Mouse (Mus musculus): ENCODE results near the gene Cavin1.

Gene Cavin1

DNA sequence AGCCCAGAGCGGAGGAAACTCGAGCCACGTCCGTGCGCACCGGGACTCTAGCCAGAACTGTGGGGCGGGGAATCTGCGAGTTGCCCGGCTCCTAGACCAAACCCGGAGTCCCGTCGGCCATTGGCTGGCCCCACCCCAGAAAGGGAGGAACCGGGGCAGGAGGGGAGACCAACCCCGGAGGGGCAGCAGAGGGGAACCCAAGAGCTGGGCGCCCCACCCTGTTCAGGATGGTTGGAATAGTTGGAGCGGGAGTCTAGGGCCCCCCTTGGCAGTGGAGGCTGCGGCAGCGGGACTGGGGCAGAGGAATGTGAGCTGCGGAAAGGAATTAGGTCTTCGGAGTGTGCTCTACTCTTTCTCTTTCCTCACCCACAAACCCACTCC lies at the start of gene Cavin1:
Gene Cavin1 (minus strand): TSS at position 331 of the 381 bp plus-strand sequence.
- no peak for DNase-seq (ENCODE audit: low read depth, low spot score)

DNA sequence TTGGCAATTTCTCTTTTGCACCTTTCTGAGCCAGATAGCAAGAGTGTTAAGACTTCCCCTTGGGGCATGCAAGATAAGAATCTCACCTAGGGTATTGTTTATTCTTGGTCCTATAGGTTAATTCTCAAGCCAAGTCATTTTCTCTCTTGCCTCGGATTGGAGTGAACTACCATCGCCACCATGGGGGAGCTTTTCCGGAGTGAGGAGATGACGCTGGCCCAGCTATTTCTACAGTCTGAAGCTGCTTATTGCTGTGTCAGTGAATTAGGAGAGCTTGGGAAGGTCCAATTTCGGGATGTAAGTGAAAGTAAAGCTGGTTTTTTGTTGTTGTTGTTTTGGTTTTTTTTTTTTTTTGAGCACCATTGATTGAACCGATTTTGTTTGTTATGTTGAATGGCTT lies 41.0 kb upstream of the Cavin1 start:
- no peak for DNase-seq (ENCODE audit: low read depth, low spot score)

DNA sequence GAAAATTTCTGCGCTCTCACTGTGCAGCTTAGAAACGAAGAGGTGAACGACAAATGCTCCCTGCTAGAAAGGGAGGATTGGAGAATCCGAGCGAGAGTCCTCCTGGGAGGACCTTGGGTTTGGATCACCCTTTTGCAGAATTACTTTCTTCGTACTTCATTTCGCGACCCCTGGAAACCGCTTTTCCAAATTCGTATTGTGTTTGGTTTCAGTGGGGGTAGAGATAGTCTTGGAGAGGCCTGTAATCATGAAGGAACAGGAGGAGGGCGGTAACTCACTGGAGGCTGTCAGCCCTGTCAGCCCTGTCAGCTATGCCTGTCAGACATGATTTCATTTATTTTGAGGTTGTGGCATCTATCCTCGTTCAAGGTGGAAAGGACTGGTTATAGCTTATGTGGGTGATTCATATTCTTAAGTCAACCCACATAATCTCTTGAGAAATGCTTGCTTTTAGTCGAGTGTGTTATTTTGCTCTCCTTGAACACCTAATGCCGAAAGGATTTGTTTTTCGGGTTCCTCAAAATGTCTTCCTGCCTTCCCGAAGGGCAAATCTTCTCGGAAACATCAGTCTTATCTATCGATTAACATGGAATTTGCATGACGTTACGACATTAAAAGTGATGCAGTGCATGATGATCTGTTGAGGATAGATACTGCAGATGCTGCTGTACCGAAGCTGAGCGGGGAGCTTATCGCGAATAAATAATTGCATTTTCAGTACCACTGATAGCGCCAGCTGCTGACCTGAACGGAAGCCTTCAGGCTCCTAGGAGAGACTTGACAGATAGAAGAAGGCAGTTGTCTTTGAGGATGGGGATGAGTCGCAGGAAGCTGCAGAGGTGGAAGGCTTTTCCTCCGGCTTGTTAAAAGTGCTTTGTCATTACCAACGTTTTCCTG lies 39.4 kb upstream of the Cavin1 start:
- DNase-seq (ENCODE audit: low read depth, low spot score), result peak; percentile 54

DNA sequence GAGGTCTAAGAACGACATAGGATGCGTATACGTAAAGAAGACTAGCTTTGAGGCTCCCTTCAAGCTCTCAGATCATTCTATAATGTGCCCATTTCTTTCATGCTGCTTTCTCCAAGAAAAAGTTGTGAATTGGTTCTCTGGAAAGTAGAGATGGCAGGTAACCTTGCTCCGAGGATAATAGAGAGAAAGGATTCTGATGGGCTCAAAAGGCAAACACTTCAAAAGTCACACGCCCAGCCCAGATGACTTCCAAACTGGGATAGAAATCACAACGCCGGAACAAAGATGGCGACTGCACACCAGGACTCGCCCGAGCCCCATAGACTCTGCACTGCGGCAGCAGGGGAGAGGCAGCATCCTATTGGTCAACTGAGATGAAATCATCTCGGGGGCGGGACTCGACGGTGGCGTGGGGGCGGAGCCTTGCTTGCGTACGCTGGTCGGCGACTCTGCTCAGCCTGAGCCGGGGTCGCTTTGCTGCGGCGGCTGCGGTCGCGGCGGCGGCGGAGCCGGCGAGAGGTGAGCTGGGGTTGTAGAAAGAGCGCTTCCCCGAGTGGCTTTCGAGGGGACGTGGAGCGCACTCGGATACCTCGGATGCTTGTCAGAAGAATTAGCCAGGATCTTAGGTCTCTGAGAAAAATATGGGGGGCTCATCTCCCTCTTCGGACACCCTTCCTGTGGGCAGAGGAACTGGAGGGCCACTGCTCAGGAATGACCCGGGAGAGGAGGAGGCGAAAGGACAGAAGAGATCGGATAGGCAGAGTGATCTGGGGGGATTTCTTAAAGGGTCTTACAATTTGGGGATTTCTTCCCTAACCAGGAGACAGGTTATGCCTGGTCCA lies 38.6 kb upstream of the Cavin1 start, which contains the start of gene Atp6v0a1:
Gene Atp6v0a1 (plus strand): TSS at position 407 of the 842 bp plus-strand sequence.
- peak; percentile 97 for DNase-seq (ENCODE audit: low read depth, low spot score)

DNA sequence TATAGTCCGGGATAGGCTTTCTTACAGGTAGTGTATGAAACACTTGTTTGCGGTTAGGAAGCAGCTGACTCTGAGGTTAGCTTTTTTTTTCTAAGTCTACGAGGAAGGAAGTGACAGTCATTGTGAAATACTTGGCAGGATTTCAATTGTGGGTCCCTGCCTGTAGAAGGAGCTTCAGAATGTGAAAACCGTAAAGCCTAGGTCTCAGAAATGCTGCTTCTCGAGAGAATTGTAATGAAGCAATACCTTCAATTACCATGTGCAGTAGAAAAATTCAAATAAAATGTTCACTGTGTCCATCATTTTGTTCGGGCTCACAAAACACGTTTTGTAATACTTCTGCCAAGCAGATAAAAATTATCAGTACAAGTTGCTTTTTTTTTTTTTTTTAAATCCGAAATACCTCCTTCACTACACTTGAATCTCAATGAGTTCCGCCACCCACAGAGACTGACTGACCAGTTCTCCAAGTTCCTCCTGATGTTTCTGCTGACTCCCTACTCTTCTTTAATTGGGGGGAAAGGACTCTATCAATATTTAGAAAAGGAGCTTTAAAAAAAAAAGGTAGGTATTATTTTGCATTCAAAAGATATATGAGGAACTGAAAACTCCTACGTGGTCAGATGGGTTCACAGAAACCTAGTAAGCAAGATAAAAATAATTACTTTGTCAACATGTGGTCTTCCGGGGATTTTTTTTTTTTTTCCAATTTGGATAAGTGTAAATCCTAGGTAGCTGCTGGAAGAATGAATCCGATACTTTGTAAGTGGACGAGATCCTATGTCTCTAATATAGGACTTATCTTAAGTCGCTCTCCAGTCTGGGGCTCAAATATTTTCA lies 37.7 kb upstream of the Cavin1 start:
- DNase-seq (ENCODE audit: low read depth, low spot score), result peak; percentile 91

DNA sequence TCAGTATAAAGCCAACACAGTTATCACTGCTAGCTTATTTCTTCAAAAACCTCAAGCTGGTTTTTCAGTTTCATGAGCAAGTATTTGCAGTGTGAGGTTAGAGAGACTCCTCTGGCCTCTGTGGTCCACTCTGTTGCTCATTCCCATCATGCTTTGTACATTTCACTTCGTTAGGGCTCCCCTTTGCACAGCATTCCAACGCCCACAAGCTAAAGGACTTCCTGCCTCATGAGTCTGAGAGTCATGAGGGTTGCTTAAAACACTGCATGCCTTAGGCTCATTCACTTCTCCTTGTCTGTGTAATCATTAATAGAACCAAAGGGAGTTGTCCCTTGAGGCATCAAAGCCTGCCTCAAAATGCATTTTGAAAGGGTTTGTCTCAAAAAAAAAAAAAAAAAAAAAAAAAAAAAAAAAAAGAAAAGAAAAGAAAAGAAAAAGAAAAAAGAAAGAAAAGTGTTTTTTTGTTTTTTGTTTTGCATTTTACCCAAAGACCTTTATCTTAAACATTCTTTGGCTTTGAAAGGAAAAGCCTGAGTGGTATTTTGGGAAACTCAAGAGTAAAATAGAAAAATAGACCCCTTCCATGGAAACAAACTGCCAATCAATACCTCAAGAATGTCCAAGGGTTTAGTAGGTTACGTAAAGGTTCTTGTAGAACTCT lies 32.5 kb upstream of the Cavin1 start:
- DNase-seq (ENCODE audit: low read depth, low spot score), result peak; percentile 31

DNA sequence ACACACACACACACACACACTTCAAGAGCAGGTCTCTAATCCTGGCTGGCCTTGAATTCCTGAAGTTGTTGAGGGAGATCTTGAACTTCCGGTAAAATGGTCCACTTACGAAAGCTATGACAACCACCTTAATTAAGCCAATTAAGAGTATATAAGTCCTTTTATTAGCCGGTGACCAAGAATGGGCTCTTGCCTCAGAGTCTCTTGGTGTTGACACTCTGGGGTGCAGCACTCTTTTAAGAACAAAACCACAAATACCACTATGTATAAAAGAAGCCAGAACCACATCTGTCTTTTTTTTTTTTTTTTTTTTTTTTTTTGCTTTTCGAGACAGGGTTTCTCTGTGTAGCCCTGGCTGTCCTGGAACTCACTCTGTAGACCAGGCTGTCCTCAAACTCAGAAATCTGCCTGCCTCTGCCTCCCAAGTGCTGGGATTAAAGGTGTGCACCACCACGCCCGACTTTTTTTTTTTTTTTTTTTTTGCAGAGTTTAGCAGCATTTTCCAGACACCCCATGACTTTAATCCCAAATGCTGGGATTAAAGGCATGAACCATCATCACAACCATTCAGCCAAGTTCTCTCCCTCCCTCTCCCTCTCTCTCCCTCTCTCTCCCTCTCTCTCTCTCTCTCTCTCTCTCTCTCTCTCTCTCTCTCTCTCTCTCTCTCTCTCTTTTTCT lies 31.3 kb upstream of the Cavin1 start:
- peak; percentile 26 for DNase-seq (ENCODE audit: low read depth, low spot score)

DNA sequence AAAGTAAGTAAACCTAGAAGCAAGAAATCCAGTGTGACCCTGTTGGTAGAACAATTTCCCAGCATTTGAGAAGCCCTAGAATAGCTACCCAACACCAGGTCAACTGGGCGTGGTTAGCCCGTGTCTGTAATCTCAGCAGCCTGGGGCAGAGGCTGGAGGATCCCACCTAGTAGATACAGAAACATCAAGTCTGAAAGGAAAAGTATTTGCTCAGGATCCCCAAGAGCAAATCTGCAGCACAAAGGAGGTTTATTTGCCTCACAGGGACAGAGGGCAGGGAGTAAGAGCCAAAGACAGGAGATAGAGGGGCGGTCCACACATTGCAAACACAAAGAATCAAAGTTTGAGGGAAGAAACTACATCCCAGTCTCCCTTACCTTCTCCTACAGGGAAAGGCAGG lies 28.6 kb upstream of the Cavin1 start:
- no peak for DNase-seq (ENCODE audit: low read depth, low spot score)

DNA sequence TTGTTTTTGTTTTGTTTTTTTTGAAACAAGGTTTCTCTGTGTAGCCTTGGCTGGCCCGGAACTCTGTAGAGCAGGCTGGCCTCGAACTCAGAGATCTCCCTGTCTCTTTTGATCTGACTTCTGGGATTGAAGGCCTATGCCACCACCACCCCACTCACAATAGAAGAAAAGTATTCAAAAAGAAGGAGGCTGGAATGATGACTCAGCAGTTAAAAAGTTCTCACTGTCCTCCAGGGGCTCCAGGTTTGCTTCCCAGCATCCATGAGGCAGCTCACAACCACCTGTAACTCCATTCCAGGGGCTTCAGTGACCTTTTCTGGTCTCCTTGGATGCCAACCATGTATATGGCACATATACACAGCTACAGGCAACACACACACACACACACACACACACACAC lies 28.1 kb upstream of the Cavin1 start:
- no peak for DNase-seq (ENCODE audit: low read depth, low spot score)

DNA sequence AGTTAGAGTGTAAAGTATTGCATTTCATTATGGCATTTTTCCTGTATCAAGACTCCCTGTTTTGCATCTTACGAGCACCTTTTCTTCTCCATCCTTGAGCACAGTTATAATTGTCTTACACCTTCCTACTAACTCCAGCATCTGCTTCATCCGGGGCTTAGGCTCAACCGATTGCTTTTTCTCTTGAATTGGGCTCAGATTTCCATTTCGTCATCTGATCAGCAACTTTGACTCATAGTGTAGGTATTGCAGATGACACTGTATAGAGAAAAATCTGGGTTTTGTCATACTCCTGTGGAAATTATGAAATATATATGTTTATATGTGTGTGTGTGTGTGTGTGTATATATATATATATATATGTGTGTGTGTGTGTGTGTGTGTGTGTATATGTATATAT lies 25.8 kb upstream of the Cavin1 start:
- no peak for DNase-seq (ENCODE audit: low read depth, low spot score)

DNA sequence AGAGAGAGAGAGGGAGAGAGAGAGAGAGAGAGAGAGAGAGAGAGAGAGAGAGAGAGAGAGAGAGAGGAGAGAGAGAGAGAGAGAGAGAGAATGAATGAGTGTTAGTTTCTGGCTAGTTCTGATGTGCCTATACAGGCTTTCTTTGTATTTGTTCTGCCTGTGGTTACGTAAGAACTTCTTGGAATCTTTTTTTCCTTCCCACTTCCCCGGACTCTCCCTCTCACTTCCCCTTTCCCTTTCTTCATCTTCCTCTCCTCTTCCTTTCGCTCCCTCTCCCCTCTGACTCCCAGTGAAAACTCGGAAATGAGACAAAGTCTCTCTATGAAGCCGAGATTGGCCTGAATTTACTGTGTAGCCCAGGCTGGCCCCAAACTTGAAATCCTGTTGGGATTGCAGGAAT lies 24.0 kb upstream of the Cavin1 start:
- DNase-seq (ENCODE audit: low read depth, low spot score), result no peak

DNA sequence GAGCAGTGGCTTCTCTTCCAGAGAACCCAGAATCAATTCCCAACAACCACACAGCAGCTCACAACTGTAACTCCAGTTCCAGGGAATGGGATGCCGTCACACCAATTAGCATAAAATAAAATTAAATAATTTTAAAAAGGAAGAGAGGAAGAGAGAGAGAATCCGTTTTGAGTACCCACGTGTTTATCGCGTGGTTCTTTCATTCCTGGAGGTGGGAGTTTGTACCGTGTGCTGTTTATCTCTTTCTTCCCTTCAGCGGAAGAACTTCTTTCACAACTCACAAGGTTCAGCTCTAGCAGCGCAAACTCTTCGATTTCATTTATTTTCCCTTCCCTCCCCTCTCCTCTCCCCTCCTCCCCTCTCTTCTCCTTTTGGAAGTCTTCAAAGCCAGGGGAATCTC lies 23.5 kb upstream of the Cavin1 start:
- no peak for DNase-seq (ENCODE audit: low read depth, low spot score)

DNA sequence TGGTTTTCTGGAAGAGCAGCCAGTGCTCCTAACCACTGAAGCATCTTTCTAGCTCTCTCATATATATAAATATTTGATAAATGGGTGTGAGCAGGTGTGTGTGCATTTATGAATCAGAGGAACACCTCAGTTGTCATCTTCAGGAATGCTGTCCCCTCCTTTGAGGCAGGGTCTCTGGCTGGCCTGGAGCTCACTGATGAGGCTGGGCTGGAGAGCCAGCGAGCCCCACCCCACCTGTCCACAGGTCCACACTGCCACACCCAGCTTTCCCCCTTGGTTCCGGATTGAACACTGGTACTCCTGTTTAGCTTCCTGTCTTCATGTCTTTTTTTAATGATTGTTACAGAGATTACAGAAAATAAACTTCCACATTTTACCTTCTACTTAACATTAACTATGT lies 22.8 kb upstream of the Cavin1 start:
- DNase-seq (ENCODE audit: low read depth, low spot score), result no peak

DNA sequence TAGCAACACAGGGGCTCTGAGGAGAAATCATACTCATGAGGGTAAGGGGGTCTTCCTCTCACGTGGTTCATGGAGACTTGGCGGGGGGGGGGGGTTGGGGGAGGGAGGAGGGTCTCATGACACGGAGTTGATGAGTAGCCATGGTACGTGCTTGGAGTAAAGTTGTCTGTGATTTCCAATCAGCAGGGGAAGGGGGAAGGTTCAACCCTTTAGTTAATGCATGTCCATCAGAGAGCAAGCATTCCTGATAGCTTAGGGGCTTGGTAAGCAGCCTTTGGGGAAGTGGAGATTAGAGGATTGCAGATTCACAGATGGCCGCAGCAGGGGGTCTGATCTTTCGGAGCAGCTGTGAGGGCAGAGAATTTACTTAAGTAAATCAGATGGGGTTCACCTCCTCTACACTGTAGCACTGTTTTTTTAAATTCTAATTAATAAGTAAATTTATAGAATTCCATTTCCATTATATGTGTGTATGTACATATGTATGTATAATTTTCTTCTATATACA lies 20.4 kb upstream of the Cavin1 start:
- DNase-seq (ENCODE audit: low read depth, low spot score), result no peak

DNA sequence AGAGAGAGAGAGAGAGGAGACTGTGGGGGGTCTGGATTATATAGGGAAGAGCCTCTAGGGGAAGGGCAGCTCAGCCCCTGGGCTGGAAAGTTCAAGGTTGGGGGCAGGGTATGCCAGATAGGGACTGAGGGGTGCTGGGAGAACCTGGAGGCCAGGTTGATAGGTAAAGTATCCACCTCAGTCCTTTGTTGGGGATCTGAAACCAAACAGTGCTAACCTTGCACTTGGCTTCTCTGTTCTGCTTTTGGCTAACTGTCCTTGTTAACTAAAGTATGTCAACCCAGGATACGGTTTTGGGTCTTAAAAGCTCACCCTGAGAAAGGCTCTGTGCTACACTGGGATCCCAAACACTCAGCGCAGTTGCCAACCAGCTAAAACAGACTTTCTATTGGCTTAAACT lies 19.0 kb upstream of the Cavin1 start:
- DNase-seq (ENCODE audit: low read depth, low spot score), result no peak

DNA sequence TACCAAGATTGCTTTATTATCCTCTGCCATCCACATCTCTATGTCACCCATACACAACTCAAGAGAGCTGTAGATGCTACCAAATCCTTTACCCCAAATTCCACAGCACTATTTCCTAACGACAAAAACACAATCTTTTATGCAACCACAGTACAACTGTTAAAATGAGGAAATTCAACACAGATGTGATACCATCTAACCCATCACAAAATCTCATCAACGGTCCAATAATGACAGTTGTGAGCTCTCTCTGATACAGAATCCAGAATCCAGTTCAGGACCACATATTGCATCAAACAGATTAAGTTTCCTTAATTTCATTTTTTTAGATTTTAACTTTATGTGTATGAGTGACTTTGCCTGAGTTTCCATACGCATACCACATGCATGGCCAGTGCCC lies 18.0 kb upstream of the Cavin1 start:
- DNase-seq (ENCODE audit: low read depth, low spot score), result no peak

DNA sequence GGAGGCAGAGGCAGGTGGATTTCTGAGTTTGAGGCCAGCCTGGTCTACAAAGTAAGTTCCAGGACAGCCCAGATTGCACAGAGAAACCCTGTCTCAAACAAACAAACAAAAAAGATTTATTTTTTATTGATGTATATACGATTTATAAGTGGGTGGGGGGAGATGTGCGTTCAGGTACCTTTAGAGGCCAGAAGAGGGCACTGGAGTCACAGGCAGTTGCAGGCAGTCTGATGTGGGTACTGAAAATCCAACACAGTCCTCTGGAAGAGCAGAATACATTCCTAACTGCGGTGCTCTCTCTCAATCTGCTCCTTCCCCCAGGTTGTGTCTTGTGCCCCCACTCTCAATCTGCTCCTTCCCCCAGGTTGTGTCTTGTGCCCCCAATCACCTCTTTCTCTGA lies 14.9 kb upstream of the Cavin1 start:
- peak; percentile 55 for DNase-seq (ENCODE audit: low read depth, low spot score)

DNA sequence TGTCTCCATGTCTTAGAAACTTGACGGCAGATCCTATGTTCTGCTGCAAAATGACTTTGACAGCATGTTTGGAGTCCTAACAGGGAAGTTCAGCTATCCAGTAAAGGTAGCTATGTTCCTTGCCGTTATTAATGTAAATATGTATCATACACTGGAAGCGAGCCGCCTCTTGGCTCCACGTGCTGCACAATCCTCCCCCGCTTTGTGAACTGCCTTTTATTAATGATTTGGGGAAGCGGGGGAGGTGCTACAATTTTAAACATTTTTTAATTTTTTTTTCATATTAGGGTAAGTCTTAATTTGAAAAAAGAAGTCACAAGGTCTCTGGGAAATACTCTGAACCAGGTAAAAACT lies 13.1 kb upstream of the Cavin1 start:
- DNase-seq (ENCODE audit: low read depth, low spot score), result no peak

DNA sequence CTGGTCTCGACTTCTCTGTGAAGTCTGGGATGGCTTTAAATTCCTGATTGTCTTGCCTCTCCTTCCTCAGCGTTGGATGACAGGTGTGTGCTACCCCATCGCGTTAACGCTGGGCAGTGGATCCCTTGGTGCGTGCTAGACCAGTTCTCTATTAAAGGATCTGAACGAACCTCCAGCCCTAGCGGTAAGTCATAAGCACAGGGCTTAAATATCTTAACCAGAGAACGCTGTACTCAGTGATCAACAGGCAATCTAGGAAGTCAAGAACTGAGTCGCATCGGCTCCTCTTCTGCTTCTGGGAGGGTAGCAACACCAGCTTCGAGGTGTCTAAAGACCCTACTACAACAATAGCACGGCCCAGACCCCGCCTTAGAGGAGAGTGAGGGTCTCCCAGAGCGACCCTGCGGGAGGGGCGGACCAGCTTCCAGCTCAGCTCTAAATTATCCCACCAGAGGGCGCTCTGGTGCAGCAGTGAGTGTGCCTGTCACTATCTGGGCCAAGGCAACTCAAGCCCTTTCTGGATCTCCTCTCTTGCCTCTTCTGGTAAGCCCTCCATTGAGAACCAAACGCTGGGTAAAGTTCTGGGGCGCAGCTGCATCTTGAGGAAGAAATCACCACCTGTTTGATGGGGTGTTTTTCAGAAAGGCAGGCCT lies 12.6 kb upstream of the Cavin1 start:
- DNase-seq (ENCODE audit: low read depth, low spot score), result peak; percentile 89

DNA sequence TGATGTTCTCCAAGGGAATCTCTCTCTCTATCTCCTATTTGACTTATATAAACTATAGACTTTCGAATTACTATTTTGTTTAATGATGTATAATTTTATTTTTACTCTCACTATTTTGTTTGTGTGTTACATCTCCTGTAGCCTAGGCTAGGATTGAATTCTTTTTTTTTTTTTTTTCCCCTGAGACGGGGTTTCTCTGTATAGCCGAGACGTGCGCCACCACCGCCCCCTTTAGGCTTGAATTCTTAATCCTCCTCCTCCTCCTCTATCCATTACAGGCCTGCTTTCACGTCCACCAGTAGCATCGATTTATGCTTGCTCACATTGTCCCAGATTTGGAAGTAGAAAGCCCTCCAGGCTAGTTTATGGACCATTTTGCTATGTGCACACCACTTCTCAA lies 11.4 kb upstream of the Cavin1 start:
- no peak for DNase-seq (ENCODE audit: low read depth, low spot score)

Data from CD4-positive, CD25-positive, alpha-beta regulatory T cell, adult 2 months (primary cell).